Mouse (Mus musculus) brain, embryonic 14.5 days (tissue): ENCODE results near the gene Cenpb.

ENCODE experiments used
- CTCF ChIP-seq: fragments of 200-500 bp; IDR thresholded peaks from 2 replicates; pipeline ENCODE4 v1.5.1; 2012; ENCODE audit warnings: inconsistent platforms, mild to moderate bottlenecking, moderate library complexity, borderline replicate concordance; ENCODE audit not compliant: insufficient read depth, insufficient read length; ENCODE audit errors: extremely low read depth
- POLR2A ChIP-seq: fragments of 200-500 bp; IDR thresholded peaks from 2 replicates; pipeline ENCODE4 v1.6.1; 2012; ENCODE audit warnings: mild to moderate bottlenecking, inconsistent platforms, borderline replicate concordance; ENCODE audit not compliant: poor library complexity, insufficient read depth, insufficient read length, severe bottlenecking; ENCODE audit errors: extremely low read depth

- TF ChIP-seq POLR2A (no peak), CTCF (no peak)
Measured at GRCm38 (mm10) chr2:131143007-131143780, 36.7 kb downstream of the Cenpb start.
